Mouse (Mus musculus) Patski (cell line): Measurements from ENCODE around the gene Sprr2b. TPM values are rescaled to one million over a fixed set of nuclear protein-coding genes. Genes with fewer than 3 reads are reported as not detected.
"Not testable (repeated sequence)": the region's sequence is repeated elsewhere in the genome, so short reads cannot be mapped to it uniquely, and the experiment has no call there.

ENCODE experiments used
- ATAC-seq: fragments of 100-300 bp; one replicate; pipeline ENCODE4 v1.8.0; 2021
- CTCF ChIA-PET: fragments of 350-600 bp; sonication (Branson Sonifier 250); formaldehyde crosslinking; loops from one replicate; lab custom pipeline; 2022; ENCODE audit warnings: inconsistent platforms; lab: Charles Lee
- POLR2A ChIA-PET: fragments of 350-600 bp; sonication (Branson Sonifier 250); formaldehyde crosslinking; loops from one replicate; lab custom pipeline; 2022; ENCODE audit warnings: antibody characterized with exemption, inconsistent platforms; lab: Charles Lee
- DNase-seq: peaks from one replicate; pipeline ENCODE4 v3.0.0-alpha.2; 2011; ENCODE audit warnings: low read depth, low spot score
- H3K27me3 ChIP-seq: fragments of 371-371 bp; one replicate; pipeline ENCODE4 v1.5.1; 2021
- CTCF ChIP-seq: fragments of 100-300 bp; IDR thresholded peaks from one replicate; pipeline ENCODE4 v1.5.1; 2021
- in situ Hi-C: fragments of 300-500 bp; cut with MboI; formaldehyde crosslinking; loops from 3 replicates; pipeline ENCODE4 v1.11.1; 2018; ENCODE audit warnings: low pct_unique_long_range_greater_than_20kb, mixed read lengths
- polyA plus RNA-seq: library from polyadenylated mRNA; unstranded; gene quantifications from one replicate; pipeline ENCODE4 v1.2.3, GENCODE M21; 2021

The Sprr2b gene
- not detected for polyA plus RNA-seq

- no peaks in the 10 kb centered on the region for H3K27me3 ChIP-seq
- DNase-seq (no peak), ATAC-seq (no peak)
- no peak for TF ChIP-seq CTCF
- CTCF ChIA-PET = no interaction called here
- POLR2A ChIA-PET = no interaction called here
- in situ Hi-C loops = no loop called here
These were observed at the start of gene Sprr2b for GRCm38 (mm10) chr3:92316320-92316719. TSS of gene Sprr2b (plus strand) at chr3:92316620.

DNA sequence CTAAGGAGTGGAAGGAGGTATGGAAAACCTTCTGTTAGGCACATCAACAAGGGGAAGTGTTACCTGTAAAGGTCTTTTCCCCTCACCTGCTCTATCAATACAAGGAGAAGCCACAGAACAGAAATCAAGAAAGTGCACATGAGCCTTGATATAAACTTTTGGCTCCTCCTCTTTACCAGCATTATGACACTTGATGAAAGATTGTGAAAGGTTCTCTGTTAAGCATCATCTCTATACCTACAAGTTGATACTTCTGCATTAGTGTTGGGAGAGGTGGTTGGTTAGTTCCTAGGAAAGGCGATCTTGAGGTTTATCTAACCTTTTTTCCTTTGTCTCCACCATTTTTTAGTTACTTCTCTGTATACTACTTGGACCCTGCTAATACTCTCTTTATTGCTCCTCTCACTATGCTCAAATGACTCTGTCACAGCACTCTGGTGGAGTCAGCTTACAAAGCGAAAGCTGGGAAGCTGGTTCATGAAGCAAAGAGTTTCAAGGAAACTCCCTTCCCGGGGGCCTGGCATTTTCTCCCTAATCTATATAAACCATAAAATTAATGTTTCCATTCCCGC is 44.9 kb upstream of the Sprr2b start:
- H3K27me3 ChIP-seq, in situ Hi-C loops, ATAC-seq, CTCF ChIA-PET, DNase-seq, POLR2A ChIA-PET: not testable (repeated sequence)

- in situ Hi-C loops = not testable (repeated sequence)
These were observed 42.9 kb upstream of the Sprr2b start for GRCm38 (mm10) chr3:92273504-92273903.

DNA sequence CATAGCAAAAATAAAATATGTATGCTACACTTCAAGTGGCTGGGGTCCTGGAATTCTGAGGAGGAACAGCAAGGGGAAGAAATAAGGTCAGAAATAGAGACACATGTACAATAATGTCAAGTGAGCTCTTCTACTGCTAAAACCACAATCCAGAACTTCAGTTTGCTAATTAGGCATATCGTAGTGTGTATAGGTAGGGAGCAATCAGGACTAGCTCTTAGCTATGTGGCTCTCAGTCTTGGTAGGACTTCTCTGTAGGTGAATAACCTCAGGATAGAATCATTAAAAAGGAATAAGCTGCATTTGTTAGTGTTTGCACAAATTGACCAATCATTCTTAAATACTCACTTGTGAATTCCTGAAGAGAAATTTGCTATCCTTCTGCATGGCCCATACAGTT is 42.4 kb upstream of the Sprr2b start:
- in situ Hi-C loops, DNase-seq, POLR2A ChIA-PET, CTCF ChIA-PET, H3K27me3 ChIP-seq: not testable (repeated sequence)
- ATAC-seq = peak; percentile 28

More at GRCm38 (mm10) chr3:92273504-92273903, 42.9 kb upstream of the Sprr2b start:
- H3K27me3 ChIP-seq, CTCF ChIA-PET, ATAC-seq, POLR2A ChIA-PET, DNase-seq: not testable (repeated sequence)

GRCm38 (mm10) chr3:92279663-92280062 is 36.8 kb upstream of the Sprr2b start:
- peak; percentile 20 for ATAC-seq
- POLR2A ChIA-PET, H3K27me3 ChIP-seq, in situ Hi-C loops, CTCF ChIA-PET, DNase-seq: not testable (repeated sequence)

- CTCF ChIA-PET, H3K27me3 ChIP-seq, DNase-seq, POLR2A ChIA-PET, in situ Hi-C loops: not testable (repeated sequence)
- peak; percentile 45 for ATAC-seq
These were observed 35.3 kb upstream of the Sprr2b start for GRCm38 (mm10) chr3:92280963-92281606.

DNA sequence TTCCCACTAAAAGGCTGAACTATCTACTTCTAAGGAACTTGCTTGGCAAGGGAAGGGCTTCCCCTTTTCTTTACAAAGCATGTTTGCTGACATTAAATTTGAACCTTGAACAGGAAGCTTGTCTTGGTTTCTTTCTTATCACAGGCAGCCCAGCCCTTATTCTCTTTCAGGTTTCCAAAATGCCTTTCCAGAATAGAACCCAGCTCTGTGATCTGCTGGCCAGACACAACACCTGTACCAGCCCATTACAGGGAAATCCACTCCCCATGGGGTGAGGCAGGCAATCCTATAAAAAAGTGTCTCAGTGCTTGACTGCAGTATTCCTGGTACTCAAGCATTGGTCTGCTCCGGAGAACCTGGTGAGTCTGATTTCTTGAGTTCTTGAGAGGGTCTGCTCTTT is 31.3 kb upstream of the Sprr2b start, which contains the start of gene Sprr2a3:
Gene Sprr2a3 (plus strand): TSS at position 317 of the 400 bp plus-strand sequence.
- H3K27me3 ChIP-seq, CTCF ChIA-PET, DNase-seq, POLR2A ChIA-PET, ATAC-seq, in situ Hi-C loops: not testable (repeated sequence)

DNA sequence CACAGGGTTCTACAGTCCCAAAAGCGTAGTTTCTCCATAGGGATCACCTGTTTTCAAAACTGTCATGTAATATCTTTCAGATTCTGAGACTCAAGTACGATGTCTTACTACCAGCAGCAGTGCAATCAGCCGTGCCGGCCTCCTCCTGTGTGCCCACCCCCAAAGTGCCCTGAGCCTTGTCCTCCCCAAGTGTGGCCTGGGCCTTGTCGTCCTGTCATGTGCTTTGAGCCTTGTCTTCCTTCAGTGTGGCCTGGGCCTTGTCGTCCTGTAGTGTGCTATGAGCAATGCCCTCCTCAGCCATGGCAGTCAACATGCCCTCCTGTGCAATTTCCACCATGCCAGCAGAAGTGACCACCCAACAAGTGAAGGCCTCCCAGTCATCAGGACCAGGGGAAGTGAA is 27.9 kb upstream of the Sprr2b start:
- in situ Hi-C loops, CTCF ChIA-PET: not testable (repeated sequence)

DNA sequence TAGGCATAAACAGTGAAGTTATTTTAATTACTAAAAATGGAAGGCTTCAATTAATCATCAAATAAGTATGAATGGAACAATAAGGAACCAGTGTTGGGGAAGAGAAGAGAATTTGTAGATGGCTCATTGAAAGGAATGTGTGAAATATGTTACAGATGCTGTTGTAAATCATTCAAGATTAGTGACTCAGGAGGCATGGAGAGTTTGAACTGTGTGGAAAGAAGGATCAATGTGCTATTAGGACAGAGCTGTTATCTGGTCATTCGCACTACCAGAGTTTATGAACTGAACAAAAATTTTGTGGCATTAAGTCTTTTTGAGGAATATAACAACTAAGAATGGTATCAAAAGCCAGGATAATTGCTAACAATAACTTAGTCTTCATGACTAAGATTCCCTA is 9.0 kb upstream of the Sprr2b start:
- peak; percentile 39 for ATAC-seq
- DNase-seq = no peak
- no peak for TF ChIP-seq CTCF
- in situ Hi-C loops = no loop called here
- CTCF ChIA-PET = no interaction called here
- POLR2A ChIA-PET = no interaction called here
- no peaks in the 10 kb centered on the region for H3K27me3 ChIP-seq

More for the DNA sequence above, 27.9 kb upstream of the Sprr2b start:
- DNase-seq, ATAC-seq, H3K27me3 ChIP-seq, POLR2A ChIA-PET: not testable (repeated sequence)

DNA sequence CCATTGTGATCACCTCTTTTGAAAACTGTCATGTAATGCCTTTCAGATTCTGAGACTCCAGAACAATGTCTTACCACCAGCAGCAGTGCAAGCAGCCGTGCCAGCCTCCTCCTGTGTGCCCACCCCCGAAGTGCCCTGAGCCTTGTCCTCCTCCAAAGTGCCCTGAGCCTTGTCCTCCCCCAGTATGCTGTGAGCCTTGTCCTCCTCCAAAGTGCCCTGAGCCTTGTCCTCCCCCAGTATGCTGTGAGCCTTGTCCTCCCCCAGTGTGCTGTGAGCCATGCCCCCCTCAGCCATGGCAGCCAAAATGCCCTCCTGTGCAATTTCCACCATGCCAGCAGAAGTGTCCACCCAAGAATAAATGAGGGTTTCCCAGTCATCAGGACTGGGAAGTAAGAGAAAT is 964 bp downstream of the Sprr2b start:
- CTCF ChIA-PET = no interaction called here
- H3K27me3 ChIP-seq = no peaks in the 10 kb centered on the region
- TF ChIP-seq CTCF = no peak
- POLR2A ChIA-PET = no interaction called here
- DNase-seq = no peak
- no peak for ATAC-seq
- in situ Hi-C loops = no loop called here

DNA sequence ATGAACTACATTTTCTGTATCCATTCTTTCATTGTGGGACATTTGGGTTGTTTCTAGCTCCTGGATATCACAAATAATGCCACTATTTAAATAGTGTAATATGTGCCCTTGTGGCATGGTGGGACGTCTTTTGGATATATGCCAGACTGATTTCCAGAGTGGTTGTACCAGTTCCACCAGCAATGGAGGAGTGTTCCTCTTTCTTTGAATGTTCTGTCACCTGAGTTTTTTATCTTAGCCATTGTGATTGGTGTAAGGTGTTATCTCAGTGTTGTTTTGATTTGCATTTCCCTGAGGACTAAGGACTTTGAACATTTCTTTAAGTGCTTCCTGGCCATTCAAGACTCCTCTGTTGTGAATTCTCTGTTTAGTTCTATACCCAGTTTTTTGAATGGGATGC is 19.9 kb downstream of the Sprr2b start:
- ATAC-seq (no peak), DNase-seq (no peak)
- H3K27me3 ChIP-seq = no peaks in the 10 kb centered on the region
- in situ Hi-C loops = no loop called here
- TF ChIP-seq CTCF = no peak
- POLR2A ChIA-PET = no interaction called here
- CTCF ChIA-PET = no interaction called here

- ChIA-PET CTCF (interaction anchor here (1.6 kb wide), 1 partner anchor 22 kb away, joined by 3 read pairs; no protein-coding TSS in a partner anchor), POLR2A (no interaction called here)
- no peaks in the 10 kb centered on the region for H3K27me3 ChIP-seq
- TF ChIP-seq CTCF = no peak
- DNase-seq = no peak
- in situ Hi-C loops = no loop called here
- no peak for ATAC-seq
These were observed 22.4 kb downstream of the Sprr2b start, which contains the start of gene Sprr2d for GRCm38 (mm10) chr3:92338840-92339239. TSS of gene Sprr2d (plus strand) at chr3:92339140.
